Mouse (Mus musculus) layer of hippocampus, adult 18-20 months (tissue): Measurements from ENCODE around the gene Lrit2. TPM values are rescaled to one million over a fixed set of nuclear protein-coding genes. Genes with fewer than 3 reads are reported as not detected.

Experiments used
- DNase-seq, 2 experiments: peaks; one replicate each; pipeline ENCODE4 v3.0.0; 2022; ENCODE audit warnings: low spot score in 2 of 2
- long read RNA-seq: library from polyadenylated mRNA; stranded (forward); transcript quantifications from one replicate; pipeline ENCODE4 v2.0.0, GENCODE M21; 2021
- total RNA-seq, 2 experiments: library from RNA; stranded (reverse); gene quantifications; 2 replicates each; pipeline ENCODE4 v1.2.3; 2021

Gene Lrit2
- not detected for total RNA-seq
- long read RNA-seq = 0 reads

DNA sequence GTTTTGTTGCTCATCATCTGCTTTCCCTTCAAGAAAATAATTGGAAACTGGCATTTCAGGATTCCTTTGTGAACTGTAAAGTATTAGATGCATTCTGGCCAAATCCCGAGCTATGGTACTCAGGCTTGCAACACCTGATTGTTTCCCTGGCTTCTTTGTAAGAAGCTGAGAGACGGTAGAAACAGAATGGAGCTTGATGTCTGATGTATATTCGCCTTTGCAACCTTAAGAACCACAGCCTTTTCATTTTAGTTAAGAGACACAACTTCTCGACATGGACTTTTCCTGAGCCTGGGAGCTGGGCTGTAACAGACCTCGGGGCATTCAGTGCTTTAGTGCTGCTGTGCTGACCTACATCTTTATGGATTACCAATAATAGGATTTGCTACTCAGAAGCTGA, at the start of gene Lrit2:
Gene Lrit2 (plus strand): TSS at position 301 of the 400 bp plus-strand sequence.
- DNase-seq = no peak

DNA sequence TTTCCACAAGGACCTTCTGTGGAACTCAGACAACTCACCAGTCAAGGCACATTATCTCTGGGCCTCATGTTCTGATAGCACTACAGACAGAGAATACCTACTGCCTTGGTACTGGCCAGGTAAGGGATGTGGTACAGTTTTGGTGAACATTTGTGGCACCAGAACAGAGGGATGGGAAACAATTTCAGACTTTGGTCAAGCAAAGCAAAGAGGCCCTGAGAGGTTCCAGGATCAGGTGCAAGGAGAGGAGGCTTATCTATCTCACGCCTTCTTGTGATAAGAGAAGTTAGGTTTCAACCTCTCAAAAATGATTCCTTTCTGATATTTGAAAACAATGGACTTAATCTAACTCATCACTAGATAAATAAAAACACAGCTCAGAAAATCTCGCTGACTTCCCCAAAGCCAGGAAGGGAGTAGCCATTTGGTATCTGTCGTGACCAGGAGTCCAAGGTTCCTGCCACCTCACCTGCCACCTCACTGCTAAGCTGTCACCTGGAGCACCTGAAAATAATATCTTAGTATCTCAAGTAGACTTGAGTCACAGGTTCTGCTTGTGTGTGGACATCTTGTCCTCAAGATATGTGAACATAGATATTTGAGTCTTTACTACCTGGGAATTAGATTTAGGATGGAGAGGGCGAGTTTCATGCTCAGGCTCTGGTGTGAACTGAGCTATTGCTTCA, 40.3 kb upstream of the Lrit2 start:
- no peak for DNase-seq

DNA sequence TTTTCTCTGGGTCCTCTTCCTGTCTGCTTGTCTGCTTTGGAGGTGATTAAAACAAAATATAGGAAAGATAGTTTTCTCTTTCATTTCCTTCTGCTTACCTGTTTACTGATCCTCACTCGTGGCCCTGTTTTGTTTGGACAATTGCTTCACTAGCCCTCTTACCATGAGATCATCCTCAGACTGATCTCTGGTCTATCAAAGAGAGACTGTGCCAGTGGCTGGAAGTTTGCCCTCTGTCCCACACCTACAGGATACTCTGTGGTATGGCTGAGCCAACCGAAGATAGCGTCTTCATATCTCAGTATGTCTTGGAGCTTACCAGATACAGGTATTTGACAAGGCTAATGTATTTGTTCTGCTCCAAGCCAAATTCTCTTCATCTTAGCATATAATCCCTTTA, 39.8 kb upstream of the Lrit2 start:
- no peak for DNase-seq

- DNase-seq = no peak
These were observed 39.2 kb upstream of the Lrit2 start for GRCm38 (mm10) chr14:37028555-37028954.

DNA sequence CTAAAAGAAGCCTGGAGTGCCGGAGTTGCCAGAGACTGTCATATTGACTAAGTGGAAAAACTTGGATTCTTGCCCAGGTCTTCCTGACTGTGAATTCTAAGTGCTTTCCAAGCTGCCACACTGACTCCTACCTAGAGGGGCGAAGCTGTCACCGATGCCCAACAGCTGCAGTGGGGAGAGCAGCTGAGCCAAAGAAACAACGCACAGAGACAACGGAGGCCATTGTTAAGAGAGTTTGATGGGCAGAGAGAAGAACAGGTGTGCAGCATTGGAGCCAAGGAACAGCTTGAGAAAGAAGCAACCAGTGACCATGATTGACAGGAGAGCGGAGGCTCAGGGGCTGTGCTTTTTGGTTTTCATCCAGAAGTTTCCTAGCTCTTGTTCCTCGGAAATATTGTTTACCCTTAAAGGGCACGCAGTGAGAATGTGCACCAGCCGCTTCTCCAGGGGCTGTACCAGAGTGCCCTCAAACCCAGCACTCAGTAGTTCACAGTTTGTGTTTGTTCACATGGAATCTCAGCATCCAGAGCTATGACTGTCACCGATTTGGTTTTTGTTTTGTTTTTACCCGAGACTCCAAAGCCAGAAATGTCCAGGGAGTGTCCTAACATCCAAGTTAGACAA, 35.1 kb upstream of the Lrit2 start:
- DNase-seq = no peak

- DNase-seq = peak; percentile 71 to 91
These were observed 34.5 kb upstream of the Lrit2 start for GRCm38 (mm10) chr14:37033241-37033640.

DNA sequence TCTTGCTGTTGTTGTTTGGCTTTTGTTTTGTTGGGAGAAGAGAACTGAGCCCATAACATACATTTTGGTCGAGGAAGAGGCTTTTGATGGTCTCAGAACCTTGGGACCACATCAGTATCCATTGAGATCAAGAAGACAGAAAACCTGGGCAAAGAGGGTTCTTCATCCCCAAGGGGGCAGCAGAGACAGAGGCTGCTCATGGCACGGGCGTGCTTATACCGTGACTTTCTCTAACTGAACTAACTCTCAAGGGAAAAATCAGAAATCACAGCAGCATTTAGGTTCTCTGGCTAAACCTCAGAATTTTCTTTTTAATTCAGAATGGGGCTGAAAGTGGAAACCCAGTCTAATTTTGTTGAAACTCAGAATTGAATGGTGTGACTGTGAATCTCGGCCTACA, 33.3 kb upstream of the Lrit2 start:
- no peak for DNase-seq

DNA sequence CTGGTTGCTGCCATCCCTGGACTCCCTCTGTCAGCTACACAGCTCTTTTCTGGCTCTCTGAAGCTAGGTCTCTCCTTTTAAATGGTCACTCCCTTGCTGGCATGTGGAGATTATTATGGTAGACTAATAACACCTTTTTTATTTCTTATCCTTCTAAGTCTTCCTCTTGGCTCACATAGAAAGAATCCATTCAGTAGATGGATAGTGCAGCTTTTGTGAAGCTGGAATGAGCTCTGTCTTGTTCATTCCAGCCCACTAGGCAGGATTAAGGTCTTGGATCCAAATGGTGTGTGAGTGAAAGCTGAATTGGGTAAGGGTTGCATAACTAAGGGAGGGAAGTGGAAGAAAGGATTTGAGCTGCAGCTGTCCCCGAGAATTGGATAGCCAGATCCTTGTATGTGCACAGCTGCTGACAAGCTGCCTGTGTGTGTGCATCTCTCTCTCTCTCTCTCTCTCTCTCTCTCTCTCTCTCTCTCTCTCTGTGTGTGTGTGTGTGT, 18.8 kb upstream of the Lrit2 start, which contains the start of gene Rgr:
Gene Rgr (minus strand): TSS at position 51 of the 497 bp plus-strand sequence.
- DNase-seq = no peak

DNA sequence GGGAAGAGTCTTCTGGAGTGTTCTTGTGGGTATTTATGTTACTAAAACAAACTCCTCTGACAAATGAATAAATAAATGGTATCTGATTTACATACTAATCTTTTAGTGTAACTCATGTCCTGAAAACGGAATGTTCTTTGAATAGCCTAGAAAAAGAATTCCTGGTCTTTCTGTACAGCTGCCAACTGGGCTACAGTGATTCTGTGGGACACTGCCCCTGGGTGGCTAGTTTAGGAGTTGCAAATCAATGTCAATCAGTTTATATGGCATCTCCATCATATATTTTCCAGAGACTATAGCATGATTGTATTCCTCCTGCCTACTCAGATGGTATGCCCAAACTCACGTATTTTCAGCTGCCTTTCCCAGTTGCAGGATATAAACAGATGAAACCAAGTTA, 2.9 kb upstream of the Lrit2 start:
- DNase-seq = no peak

GRCm38 (mm10) chr14:37066636-37067035, 1.1 kb upstream of the Lrit2 start:
- peak; percentile 12 to 50 for DNase-seq

- DNase-seq = no peak
These were observed 787 bp downstream of the Lrit2 start for GRCm38 (mm10) chr14:37068516-37068915.

GRCm38 (mm10) chr14:37080724-37081123, 13.0 kb downstream of the Lrit2 start:
- DNase-seq = no peak

GRCm38 (mm10) chr14:37083755-37084154, 16.0 kb downstream of the Lrit2 start:
- no peak for DNase-seq

DNA sequence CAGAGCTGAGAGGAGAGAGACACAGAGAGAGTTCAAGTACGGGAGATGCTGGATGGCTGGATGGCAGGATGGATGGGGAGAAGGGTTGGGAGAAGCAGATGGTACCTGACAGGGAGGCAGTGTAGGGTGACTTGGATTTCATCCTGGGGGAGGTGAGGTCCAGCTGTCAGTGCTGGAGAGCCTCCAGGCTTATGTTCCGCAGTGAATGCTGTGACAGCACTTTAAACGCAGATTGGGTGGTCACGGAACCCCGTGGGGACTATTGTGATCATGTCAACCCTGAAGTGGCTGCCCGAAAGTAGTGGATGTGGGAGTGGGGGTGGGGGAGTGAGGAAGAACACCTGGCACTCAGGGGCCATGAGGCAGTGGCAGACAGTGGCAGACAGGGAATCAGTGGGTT, 26.7 kb downstream of the Lrit2 start:
- DNase-seq = no peak

- DNase-seq = no peak
These were observed 27.8 kb downstream of the Lrit2 start for GRCm38 (mm10) chr14:37095556-37095955.

DNA sequence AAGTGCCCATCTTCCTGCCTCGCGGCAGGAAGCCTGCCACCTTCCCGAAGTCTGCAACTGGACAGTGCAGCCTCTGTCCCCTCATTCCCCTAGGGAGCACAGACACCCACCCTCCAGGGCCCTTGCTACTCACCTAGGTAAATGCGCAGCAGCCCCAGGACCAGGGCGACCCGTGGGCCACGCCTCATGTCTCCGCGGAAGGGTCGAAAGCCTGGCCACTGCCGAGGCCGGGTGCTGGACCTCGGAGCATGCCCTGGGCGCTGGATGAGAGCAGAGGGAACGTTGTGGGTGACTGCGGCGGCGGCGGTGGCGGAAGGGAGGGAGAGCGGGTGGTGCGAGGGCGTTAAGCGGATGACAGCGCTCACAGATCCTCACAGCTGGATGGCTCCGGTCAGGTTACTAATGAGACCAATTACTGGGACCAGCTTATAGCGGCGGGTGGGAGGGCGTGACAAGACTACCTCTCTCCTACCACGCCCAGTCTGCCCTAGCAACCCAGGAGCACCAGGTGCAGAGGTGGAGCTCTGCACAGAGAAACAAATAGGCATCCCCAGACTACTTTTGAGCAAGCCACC, 30.3 kb downstream of the Lrit2 start, which contains the start of gene Cdhr1:
Gene Cdhr1 (minus strand): TSS at position 392 of the 575 bp plus-strand sequence.
- DNase-seq = peak in 1 of 2 experiments; percentile 24

GRCm38 (mm10) chr14:37101531-37101930, 33.8 kb downstream of the Lrit2 start:
- no peak for DNase-seq

DNA sequence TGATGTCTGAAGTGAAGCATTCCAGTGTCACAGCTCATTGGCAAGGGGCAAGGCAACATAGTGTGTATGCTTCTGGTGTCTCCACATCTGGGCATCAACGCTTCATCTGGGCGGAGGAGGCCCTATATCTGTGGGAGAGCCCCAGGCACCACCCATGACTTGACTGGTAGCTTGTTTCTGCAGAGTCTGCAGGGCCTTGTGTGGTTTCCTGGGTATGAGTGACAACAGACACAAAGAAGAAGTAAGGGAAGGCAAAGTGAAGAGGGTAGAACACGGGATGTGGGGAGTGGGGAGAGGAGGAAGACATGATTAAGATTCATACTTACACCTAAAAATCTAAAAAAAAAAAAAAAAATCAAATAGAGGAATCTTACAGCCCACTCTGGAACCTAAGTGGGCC, 34.8 kb downstream of the Lrit2 start:
- no peak for DNase-seq

DNA sequence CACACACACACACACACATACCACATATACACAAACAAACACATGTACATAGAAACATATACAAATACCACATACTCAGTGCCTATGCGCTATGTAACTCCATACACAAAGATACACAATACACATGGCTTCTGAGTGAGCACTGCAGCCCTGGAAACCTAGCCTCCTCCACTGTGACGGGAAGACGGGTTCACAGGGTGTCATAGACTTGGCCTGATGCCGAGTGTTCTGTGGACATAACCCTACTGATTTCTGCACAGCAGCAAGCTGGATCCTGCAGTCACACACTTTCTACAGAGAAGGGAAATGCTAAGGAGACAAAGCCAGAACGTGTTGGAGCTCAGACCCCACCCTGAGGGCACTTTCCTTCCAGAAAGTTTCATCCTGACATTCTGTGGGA, 37.0 kb downstream of the Lrit2 start:
- no peak for DNase-seq

DNA sequence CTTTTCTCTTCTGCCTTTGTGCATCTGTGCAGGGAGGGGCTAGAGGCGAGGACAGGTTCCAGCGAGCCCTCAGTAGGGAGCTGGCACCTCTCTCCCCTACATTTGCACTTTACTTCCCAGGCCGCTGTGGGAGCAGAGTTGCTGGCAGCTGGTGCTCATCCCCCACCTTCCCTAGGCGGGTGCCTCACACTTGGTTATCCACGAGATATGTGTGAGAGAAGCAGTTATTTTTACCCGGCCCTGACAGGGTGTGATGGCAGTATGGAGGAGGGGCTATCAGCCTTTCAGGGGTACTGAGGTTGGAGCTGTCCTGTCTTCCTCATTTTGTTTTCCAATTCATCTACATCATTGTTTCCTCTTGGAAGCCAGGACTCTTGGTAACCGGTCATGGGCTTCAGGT, 38.1 kb downstream of the Lrit2 start:
- peak in 1 of 2 experiments; percentile 19 for DNase-seq

DNA sequence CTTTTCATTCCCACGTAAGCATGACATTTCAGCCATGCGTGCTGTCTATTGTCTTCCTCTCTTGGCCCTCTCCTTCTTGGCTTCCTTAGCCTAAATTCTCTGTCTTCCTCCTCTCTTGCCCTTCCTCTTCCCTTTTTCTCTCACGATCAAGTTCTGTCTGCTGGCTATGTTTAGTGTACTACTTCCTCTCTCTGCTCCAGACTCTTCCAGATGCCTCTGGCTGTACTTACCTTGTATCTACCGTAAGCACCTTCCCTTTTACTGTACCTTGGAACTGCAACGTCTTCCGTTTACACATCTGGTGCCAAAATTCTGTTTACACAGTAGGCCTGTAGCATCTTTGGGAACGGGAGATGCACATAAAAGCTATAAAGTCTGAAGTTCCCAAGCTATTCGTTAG, 41.7 kb downstream of the Lrit2 start:
- no peak for DNase-seq

GRCm38 (mm10) chr14:37109975-37110374, 42.2 kb downstream of the Lrit2 start:
- DNase-seq = no peak
